Mouse (Mus musculus) kidney, adult 11 months (tissue): ENCODE results near the gene Plekhg6.

Source experiments
- DNase-seq: peaks from one replicate; pipeline ENCODE4 v3.0.0; 2022

Plekhg6 gene

DNA sequence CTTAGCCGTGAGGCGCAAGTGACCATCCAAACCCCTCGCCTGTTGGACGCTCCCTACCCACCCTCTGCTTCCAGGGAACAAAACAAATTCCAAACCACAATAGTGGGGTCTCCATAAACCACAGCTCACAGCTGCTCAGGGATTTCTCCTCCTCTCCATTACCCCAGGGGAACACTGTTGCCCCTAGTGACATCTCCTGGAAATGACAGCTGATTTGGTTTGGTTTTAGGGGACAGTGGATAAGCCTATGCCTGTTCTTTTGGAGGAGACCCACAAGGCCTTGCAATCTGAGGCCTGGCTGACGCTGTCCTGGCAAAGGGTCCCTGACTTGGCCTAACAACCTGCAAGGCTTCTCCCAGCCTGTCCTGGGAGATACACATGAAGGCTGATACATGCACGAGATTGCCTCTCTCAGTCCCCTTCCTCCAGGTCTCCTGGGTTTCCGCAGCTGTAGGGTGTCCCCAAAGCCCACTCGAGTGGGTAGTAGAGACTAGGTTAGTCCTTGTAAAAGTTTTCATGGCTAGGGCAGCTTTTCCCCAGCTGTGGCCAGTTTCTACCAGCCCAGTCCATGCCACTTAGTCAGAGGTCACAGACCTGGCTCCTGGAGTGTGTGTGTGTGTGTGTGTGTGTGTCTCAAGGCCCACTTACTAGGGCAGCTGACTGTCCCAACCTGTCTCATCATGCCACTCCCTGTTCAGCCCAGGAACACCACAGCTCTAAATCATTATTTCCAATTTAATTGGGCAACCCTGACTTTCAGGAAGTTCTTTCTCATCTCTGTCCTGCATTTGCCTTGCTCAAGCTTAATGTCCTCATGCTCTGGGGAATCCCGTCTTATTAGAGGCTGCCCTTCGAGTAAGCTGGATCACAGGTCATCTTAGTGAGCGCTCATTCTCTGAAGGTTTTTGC, 4.7 kb upstream of the Plekhg6 start:
- peak; percentile 17 for DNase-seq

DNA sequence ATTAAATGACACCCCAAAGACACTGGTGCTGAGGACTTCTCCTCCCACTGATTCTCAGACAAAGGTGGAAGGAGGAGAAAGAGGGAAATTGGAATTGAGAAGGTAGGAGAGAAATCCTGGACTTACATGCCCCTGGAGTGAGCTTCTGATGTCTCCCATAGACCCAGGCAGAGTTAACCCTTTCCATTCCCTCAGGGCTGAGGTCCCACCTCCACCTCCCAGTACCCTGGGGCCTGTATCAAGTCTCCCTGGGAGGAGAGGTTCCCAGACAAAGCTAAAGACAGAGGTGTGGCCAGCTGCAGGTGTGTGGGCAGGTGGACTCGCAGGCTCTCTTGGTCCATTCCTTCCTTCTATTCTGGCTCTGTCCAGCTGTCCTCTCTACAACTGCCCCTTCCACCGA, 1.4 kb upstream of the Plekhg6 start:
- DNase-seq, result no peak

DNA sequence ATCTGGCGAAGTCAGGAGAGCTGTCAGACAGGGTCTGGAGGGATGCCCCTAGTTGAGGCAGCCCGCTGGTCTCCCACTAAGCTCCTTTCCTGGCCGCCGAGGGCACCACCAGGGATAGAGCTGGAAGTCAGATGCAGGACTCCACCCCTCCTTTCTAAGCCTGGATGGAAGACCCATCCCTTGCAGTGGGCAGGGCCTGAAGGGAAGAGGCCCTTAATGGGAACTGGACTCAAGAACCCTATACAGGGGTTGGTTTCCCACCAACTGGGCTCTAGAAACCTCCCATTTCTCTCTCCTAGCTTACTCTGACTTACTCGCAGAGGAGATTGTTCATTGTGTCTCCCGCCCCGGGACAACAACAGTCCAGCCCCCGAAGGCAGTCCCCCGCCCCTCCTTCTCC, 812 bp downstream of the Plekhg6 start:
- DNase-seq, result peak; percentile 17

DNA sequence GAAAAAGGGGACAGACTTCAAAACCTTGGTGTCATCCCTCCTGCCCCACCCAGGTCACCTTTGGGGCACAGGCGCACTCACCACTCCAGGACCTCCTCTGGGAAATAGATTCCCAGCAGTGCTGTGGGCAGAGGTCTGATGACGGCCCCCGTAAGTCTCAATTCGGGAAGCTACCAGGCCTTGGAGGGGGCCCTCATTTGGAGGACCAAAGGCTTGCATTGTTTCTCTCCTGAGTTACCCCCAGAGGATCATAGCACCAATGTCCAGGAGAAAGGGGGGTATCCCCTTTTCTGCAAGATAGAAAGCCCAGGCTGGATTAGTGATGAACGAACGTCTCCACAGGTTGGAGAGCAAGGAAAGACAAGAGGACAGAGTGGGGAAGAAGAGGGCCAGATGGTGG, 2.0 kb downstream of the Plekhg6 start:
- DNase-seq, result no peak

DNA sequence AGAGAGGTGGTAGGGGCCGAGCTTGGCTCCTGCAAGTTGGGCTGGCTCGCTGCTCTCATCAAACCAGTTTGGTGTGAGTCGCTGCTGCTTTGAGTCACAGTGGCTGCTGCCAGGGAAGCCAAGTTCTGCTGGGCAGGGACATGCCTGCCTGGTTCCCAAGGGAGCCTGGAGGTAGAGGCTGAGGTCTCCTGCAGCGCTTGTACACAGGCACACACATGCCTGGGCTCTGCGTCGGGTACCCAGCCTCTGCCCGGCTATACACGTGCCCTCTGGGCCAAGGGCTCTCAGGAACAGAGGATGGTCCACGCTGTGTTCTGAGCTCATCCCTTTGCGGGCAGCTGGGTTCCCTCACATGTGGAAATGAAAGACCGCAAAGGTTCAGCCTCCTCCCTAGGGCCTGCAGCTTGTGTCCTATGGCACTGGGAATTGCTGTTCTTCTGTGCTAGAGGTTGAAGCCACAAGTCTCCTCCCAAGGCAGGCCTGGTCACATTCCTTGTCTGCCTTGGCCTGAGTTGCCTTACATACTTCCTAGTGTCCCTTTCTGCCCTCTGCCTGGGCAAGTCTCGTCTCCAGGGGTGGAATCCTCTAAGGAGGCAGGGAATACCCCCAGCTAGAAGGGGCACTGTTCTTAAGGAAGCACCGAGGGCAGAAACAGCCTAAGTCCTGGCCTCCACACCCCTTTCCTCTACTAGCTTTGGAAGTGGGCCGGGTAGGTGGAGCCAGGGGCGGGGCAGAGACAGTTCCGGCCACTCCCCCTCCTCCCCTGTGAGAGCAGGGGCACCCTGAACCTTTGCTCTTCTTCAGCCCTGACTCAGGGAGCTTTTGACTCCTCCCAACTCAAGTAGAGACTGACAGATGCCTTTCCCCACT, 2.8 kb downstream of the Plekhg6 start:
- peak; percentile 93 for DNase-seq

DNA sequence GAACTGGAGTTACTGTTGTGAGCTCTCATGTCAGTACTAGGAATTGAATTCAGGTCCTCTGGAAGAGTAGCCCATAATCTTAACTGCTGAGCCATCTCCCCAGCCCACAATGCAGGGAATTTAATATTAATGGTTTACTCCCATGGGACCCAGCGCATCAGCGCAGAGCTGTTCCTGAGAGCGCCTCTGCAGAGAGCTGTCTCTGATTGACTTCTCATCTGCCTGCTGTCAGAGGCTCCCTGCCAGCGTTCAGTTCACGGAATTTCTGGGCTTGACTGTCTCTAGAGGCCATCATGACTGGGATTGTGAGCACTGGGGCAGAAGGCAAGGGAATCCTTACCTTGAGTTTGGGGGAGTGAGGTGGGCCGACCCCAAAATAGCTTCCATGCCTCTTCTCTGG, 3.6 kb downstream of the Plekhg6 start:
- no peak for DNase-seq

DNA sequence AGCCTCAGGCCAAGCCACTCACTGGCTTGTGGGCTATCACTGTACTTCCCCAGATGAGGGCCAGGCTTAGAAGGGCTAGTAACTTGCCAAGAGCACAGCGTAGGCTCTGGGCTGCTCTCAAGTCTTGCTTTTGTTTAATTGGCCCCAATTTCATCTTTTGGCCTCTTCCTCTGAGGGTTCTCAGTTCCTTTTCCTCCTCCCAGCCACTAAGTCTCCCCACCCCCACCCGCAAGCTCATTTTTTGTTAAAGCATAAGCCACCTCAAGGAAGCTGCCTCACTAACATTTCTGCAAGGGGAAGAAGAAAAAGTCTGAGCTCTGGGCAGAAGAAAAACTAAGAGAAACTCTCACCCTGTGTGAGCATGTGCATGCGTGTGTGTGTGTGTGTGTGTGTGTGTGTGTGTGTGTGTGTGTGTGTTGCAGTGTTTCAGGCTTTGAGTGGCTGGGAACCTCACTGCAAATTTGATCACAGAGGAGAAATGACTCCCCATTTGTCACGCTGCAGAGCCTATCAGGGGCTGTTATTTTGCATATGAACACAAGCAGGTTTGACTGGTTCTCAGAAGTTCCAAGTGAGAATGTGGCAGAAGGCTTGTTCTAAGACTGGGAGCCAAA, 12.7 kb downstream of the Plekhg6 start:
- DNase-seq, result no peak

DNA sequence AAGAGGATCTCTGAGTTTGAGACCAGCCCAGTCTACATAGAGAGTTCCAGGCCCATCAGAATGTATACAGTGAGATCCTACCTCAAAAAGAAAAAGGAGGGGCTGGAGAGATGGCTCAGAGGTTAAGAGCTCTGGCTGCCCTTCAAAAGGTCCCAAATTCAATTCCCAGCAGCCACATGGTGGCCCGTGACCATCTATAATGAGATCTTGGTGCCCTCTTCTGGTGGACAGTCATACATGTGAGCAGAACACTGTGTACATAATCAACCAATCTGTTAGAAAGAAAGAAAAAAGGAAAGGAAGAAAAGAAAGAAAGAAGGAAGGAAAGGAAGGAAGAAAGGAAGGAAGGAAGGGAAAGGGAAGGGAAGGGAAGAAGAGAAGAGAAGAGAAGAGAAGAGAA, 14.5 kb downstream of the Plekhg6 start:
- no peak for DNase-seq

DNA sequence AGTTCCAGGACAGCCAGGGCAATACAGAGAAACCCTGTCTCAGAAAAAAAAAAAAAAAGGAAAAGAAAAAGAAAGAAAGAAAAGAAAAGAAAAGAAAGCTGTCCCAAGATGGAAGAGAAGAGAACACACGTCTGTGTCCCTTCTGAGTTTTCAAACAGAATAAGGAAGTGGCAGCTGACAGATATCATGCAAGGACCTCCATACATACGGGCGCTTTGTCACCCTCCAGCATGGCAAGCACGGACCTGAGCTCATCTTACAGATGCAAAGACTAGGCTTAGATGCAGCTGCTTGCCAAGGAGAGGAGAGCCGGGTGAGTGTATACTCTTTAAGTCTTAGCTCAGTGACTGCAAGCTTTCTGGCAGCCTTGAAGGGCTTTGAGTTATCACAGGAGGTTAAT, 15.1 kb downstream of the Plekhg6 start:
- DNase-seq, result no peak

DNA sequence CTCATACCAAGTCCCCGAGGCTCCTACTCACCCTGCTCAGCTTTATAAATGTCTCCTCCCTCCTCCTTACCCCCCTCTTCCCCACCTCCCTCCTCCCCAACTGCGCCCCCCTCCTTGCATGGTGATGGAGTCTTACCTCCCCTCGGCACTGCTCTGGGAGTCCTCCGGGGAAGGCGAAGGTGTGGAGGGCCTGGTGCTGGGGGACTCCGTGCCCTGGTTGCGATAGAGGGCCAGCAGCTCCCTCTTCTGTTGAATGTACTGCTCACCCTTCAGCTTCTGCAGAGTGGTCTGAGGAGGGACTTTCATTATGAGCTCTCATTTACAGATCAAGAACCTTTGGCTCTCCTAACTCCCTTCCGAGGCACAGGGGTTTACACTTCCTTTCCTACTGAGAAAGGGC, 16.1 kb downstream of the Plekhg6 start:
- DNase-seq, result no peak

DNA sequence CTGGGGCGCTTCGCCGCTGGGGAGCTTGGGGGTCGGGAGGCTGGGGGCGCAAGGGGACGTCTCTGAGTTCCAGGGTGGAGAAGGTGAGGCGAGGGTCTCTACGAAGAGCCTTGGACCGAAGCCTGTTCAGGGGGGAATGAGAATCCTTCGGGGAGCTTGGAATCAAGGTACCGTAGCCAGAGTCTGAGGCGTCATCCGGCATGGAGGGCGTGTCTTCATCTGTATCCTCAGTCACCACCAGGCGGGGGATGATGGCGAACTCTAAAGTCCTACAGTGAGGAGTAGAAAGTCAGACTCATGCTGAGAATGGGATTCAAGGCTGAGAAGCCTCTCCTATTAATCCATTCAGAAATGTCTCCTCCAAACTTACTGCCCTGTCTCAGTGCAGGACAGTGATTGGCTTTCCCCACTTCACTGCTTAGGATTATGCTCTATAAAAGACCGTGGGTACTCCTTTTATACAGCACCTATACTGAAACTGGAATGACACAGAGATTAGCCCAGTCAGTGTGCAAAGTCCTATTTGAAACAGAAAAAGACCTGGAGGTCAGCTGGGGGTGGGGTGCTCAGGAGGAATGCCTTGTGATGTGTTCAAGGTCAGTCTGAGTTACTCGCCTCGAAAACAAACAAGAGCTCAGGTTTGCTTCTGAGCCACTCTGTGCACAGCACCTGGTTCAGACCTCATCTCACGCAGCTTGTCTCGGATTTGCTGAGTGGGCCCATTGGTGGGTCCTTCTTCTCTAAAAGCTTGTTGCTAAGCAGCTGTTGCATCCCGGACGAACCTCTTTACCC, 16.9 kb downstream of the Plekhg6 start:
- DNase-seq, result peak; percentile 81

DNA sequence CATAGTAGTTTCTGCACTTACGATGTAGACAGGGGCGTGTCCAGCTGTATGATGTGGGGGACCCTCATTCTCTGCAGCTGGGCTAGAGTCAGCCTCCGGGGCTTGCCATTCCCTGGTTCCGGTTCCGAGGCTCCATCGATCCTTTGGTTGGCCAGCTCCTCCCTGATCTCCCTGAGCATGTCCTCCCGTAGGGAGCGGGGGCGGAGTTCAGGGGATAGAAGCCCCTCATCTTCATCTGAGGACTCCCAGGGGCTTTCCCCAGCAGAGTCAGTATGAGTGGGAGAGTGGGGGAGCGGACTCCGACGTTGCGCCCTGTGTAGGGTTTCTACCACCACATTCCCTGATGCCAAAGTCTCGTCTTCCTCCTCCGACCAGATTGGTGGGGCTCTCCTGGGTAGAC, 17.6 kb downstream of the Plekhg6 start:
- no peak for DNase-seq

DNA sequence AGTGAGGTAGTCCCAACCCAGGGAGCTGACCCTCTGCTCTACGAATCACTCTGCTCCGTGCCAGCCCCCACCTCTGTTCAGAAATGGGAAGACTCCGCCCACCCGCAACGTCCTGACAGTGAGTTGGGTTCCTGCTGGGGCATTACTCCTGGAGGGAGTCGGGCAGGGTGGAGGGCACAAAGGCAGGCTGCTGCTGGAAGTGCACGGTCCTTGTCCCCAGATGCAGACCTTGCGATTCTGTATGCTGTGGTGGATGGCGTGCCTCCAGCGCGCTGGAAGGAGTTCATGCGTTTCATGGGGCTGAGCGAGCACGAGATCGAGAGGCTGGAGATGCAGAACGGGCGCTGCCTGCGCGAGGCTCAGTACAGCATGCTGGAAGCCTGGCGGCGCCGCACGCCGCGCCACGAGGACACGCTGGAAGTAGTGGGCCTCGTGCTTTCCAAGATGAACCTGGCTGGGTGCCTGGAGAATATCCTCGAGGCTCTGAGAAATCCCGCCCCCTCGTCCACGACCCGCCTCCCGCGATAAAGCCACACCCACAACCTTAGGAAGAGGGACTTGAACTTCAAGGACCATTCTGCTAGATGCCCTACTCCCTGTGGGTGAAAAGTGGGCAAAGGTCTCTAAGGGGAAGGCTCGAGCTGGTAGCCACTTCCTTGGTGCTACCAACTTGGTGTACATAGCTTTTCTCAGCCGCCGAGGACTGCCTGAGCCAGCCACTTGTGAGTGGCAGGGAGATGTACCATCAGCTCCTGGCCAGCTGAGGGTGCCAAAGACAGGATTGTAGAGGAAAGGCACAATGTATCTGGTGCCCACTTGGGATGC, 18.9 kb downstream of the Plekhg6 start:
- peak; percentile 70 for DNase-seq

DNA sequence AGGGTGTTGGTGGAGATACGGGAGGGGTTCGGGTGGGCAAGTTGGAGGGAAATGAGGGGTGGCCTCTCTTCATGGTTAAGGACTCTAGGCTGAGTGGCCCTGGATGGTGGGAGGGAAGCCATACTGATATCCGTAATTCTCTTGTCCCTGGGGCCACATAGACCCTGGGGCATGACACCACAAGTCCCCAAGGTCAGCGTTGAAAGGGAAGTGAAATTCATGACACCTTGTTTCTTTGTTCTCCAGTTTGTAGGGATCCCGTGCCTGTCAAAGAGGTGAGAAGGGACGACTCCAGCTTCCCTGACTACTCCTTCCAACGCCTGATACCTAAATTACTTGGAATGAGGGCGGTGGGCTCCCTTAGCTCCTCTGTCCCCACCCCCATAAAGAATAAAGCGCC, 19.7 kb downstream of the Plekhg6 start:
- DNase-seq, result no peak

DNA sequence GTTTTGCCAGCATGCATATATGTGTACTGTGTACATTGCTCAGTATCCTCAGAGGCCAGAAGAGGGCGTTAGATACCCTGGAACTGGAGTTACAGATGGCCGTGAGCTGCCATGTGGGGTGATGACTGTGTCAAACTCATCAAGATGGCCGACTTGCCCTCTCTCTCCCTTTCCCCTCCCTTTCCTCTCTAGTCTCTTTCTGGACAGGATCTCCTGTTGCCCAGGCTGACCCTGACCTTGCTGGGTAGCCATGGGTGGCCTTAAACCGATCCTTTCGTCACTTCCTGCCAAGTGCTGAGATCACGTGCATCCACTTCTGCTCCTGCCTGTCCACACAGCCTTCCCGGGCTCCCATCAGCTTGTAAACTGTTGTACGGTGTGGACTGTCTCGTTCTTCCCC, 20.6 kb downstream of the Plekhg6 start:
- no peak for DNase-seq

DNA sequence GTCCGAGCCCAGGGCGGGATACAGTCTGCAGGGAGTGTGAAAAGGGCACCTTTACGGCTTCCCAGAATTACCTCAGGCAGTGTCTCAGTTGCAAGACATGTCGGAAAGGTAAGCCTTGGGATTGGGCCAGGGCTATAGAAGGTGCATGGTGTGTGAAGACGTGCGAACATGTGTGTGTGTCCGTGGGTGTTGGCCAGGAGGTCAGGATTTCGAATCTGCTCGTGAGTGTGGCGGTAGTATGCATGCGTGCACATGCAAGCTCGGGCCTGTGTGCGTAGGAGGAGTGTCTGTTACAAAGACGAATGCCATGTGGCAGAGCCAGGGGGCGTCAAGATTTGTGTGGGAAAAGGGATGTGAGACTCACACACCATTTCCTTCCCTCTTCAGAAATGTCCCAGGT, 23.3 kb downstream of the Plekhg6 start:
- no peak for DNase-seq

DNA sequence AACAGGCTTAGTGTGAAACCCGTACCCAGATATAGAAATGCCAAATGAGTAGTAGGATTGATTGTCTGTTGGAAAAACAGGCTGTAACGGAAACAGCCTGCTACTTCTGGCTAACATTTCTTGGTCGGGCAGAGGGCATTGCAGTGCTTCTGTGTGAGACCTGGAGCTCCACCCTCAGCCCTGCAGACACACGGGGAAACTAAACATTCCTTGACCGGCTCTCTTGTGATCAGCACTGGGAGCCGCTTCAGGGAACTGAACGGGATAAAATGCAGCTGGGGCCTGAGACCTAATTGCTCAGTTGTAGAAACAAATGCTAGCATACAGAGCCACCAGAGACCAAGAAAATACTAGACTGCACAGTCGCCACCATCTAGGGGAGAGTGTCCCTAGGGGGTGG, 24.3 kb downstream of the Plekhg6 start:
- DNase-seq, result no peak

DNA sequence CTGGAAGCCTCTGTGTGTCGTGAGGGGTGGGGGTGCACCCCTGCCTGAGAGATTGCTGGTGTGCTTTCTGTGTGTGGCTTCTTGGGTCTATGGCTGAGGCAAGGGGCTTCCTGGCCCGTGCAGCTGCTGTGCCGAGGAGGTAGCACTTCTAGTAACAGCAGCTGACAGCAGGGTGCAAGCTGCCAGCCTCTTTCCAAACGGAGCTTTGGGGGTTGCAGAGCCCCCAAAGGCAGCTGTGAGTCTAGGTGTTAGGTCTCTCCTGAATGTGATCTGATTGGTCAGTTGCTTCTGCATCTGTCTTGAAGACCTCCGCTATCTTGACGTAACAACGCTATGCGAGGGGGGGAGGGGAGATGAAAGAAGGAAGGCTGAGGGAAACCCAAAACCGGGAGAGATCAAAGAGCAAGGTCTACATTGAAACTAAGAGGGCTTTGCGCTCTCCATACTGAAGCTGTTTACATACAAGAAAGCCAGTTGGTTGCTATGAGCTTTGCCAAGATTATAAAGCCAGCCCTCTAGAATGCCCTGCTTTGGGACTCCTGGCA, 25.3 kb downstream of the Plekhg6 start:
- DNase-seq, result no peak

DNA sequence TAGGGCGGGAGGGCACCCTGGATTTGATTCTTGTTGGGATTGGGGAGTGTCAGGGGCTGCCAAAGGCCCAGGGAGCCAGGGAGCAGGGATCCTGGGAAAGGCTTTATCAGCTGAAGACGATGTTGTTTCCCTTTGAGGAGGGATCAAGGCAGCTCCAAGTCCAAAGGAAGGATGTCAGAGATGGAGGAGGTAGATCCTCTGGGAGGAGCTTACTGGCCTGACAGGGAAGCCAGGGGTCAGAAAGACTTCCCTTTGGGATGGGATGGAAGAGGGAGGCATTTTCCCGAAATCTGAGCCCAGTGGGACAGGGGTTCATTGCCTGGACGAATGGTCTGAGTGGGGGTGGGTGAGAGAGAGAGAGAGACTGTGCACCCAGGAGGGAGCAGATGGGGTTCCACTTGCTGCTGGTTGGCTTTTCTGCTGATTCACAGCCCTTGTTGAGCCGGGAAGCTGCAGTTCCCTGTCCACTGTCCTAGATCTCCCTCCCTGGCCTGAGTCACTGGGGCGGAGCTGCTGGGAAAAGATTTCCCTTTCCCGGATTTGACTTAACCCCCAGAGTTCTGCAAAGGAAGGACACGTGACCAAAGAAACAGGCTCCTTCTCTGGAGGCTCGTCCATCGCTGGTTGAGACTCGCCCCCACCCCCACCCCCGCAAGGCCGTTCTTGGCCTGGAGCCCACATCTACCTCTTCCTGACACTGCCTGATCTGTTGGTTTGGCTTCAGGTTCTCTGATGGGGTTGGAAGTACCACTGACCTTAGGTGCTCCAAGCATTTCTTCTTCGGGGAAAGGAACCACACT, 26.0 kb downstream of the Plekhg6 start:
- peak; percentile 83 for DNase-seq

DNA sequence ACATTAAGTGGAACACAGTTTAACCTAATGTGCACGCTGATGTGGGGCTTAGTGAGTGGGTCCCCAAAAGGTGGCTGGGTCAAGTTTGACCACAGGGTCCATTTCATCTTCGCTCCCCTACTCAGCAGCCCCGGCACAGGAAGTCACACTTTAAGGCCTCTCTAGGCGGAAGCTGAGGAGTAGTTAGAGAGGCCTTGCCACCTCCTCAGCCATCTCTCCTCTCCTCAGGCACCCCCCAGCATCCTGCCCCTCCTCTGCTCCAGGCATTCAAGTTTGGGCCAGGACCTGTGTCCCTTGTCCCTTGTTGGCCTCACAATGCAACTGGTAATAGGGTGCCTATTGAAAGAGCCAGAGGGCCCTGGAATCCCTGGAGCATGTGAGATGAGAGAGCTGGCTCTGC, 26.9 kb downstream of the Plekhg6 start:
- no peak for DNase-seq

DNA sequence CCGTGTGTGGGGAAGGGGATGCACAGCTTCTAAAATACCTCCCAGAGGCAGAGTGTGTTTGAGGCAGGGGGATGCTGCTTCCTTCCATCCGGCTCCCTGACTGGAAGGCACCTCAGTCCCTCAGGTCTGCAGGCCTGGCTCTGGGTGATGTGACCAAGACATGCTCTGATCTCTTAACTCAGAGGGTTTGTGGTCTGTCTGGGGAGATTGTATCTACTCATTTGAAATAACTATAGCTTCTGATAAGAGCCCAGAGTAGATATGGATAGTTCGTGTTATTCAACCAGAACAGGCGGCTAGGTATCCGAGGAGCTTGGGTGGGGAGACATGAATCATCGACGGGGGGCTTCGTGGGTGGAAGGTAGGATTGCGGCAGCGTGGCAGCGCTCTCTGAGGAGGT, 27.4 kb downstream of the Plekhg6 start:
- DNase-seq, result no peak
